Mouse (Mus musculus) layer of hippocampus, postnatal 36 days (tissue): ENCODE data around the gene Ptpn6. TPM values are rescaled to one million over a fixed set of nuclear protein-coding genes. Genes with fewer than 3 reads are reported as not detected.

Experiments
- DNase-seq, 2 experiments: peaks; one replicate each; pipeline ENCODE4 v3.0.0; 2022
- total RNA-seq, 2 experiments: library from RNA; stranded (reverse); gene quantifications; 2 replicates each; pipeline ENCODE4 v1.2.3; 2021

Ptpn6 gene
- total RNA-seq, 2 experiments from 2014 or later: 2.9 to 3.0 TPM

DNA sequence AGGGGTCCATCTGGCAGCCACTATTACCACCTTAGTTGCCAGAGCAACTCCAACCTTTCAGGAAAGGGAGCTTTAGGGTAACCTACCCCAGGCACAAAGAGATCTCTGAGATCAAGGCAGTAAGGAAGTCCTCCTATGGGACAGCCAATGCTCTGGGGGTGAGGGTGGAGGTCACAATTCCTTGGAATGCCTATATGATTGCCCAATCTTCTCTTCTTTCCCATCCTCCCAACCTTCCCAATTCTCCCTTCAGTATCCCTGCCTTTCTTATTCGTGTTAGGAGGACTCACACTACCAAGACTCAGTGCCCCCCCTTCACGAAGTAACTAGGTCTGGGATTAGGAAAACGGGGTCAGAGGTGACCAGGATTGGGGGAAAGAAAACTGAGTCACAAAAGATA, 16.8 kb upstream of the Ptpn6 start:
- no peak for DNase-seq

DNA sequence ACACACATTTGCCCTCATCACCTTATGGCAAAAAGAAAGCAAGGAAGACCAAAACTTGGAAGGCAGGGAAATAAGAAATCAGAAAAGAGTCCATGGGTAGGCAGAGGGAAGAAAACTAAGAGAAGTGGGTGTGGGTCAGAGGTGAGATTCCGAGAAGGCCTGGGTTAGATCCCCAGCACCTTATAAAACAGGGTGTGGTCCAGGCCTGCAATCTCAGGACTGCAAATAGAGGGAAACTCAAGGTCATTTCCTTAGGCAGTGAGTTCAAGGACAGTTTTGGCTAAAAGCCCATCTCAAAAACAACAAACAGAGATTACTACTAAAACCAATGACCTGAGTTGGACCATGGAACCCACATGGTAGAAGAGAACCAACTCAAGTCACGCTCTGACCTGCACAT, 15.3 kb upstream of the Ptpn6 start:
- DNase-seq: no peak

DNA sequence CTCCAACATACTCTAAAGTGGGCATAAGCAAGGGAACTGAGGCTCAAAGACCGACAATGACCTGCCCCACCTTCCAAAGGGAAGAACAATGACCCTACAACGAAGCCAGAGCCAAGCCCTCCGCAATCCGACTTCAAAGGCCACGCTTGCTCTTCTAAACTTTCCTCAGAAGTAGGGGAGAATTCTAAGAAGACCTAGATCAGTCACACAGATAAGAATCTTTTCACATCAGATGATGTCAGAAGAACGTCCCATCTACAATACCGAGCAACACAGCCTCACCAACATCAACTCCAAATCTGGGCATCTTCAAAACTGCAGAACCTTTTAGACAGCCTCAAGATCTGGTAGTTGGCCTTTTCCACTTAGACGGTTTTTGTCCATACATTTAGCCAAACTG, 11.9 kb upstream of the Ptpn6 start:
- DNase-seq: no peak

DNA sequence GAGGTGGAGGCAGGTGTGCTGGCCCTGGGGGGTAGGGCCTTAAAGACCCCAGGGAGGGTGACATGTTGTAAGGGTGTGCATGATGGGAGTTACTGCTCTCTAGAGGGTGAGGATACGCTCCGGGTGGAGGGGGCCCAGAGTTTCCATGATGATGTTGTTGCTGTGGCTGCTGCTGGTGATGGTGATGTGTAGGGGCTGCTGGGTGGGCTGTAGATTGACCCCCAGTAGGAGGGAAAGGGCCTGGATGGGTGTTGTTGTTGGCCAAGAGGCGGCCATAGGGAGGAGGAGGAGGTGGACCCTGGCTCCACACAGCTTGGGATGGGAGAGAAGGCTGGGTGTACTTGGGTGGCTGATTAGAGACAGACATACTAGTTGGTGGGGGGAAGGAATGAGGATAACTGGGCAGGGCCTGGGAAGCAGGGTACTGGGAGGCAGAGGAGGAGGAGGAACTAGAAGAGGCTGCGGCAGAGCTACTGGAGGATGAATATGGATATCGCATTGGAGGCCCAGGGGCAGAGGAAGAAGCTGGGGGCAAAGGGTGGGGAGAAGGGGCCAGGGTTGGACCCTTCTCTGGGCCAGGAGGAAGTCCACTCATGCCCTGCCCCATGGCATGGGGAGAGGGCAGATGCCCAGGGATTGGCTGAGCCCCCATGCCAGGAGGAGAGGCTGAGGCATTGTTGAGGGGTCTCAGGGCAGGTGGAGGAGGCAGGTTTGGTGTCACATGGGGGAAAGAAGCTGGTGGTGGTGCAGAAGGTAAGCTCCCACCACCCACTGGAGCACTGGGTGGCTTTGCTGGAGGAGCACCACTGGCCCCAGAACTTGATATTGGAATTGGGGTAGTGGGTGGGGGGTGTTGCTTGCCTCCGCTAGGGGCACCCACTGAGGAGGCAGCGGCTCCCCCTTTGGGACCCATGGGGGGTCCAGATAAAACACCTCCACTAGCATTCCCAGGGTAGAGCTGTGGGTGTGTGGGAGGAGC, 8.4 kb upstream of the Ptpn6 start:
- no peak for DNase-seq

DNA sequence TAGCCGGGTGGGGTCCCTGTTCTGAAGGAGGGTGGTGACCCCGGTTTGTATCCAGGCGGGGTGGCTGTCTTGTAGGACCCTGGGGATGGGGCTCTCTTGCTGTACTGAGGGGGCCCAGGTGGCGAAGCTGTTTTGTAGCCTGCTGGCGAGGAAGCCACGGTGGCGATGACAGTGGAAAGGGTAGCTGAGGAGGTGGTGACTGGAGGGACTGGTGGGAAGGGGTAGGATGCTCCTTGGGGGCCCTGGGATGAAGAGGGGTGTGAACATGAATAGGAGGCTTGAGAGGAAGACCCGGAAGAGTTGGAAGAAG, 7.7 kb upstream of the Ptpn6 start:
- peak in 1 of 2 experiments; percentile 46 for DNase-seq

DNA sequence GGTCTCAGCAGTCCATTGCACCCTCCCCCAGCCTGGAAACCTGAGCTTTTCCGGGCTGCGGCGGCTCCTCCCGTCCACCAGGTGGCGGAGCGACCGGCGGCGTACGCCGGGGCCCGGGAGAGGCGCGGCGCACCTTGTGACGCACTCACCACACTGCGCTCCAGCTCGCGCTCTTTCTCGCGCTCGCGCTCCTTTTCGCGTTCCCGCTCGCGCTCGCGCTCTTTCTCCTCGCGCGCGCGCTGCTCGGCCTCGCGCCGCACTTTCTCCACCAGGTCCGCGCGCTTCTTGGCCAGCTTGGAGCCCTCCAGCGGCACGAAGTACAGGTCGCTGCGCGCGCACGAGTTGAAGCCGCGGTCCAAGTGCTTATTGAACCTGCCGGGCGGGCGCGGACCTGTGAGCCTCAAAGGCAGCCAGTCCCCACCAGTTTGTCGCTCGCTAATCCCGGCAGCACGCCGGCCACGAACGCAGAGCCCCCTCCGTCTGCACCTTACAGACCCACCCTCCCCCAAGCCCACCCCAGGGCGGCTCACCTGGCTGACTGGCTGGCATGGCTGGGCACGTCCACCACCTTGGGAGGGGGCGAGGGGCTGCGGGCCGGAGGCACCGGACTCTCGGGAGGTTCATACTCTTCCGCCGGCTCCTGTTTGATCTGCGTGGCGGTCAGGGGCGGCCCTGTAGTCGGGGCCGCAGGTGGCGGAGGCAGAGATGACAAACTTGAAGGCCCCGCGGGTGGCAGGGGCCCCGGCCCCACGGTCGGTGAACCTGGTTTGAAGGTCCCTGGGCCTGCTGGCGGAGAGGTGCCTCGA, 7.2 kb upstream of the Ptpn6 start:
- DNase-seq: peak; percentile 92 to 93

DNA sequence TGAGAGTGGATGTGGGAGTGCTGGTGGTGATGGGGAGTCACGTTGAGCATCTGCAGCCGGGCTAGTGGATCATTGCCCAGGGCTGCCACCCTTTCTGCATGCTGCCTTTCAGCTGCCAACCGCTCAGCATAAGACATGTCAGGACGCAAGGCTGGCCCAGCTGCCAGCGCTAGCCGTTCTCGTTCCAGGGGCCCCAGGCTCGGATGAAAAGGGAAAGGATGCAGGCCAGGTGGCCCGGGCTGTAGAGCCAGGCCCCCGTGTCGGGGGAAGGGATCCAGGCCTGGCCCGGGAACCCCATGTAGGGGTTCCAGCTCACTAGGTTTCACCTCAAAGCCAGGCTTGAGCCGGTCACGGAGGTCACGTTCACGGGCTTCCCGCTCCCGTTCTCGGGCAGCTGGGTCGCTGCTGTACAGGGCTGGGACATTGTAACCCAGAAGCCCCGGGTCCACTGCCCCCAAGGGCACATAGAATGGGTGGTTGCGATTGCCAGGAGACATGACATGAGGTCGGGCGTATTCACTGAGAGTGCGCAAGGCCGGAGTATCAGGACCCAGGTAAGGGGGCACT, 6.3 kb upstream of the Ptpn6 start:
- DNase-seq: no peak

DNA sequence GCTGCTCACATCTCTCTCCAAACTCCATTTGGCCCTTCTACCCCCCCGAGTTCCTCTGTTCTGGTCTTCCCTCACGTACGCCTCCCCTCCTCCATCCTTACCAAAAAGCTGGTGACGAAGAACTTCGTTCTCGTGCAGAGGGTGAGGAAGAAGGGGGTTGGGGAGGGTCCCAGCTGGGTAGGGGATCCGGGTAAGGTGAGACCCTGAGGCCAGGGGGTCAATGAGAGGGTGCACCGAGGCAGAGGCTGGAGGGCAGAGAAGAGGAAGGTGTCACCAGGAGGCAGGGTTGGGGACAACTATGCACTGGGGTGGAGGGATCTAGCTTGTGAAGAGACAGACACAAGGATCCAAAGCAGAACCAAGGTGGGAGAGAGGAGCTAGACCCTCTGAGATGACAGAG, 5.1 kb upstream of the Ptpn6 start:
- no peak for DNase-seq

DNA sequence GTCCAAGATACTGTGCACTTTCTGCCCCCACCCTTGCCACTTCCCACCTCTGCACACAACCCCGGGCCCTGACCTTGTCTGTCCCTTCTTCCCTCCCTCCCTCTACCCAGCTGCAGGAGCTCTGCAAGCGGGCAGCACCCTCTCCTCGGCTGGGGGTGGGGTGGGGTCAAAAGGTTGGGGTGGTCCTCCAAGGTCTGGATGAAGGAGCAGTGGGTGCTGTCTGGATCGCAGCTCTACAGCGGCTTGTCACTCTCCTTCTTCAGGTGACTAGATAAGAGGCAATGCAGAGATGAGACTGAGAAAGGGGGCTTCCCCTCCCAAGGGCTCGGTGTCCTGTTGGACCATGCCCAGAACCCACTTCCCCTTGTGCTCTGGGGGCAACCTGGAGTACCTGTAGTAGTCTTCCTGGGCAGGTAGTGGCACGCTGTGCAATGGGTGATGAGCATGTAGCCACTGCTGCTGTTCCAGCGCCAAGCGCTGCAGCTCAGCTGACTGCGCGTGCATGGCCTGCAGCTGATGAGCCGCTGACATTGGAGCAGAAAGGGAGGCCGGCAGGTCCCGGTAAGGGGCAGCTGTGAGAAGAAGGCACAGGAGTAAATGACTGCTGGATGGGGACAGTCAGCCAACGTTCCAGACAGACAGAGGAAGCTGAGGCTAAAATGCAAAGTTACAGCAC, 4.5 kb upstream of the Ptpn6 start:
- no peak for DNase-seq

DNA sequence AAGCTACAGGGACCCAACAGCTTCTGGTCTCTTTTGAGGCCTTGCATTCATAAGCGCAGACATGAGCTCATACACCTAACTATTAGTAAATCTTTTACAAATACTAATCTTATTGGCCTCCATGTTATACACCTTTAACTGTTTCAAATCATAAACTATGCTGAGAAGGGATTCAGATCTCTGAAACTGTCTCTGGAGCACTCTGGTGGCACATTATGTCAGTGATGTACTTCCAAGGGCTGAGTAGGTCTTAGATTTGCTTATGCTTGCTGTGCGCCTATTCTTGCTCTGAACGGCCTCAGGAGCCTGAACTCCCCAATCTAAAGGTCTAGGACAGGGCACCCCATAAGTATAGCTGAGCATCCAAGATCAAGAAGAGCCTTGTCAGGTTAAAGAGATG, 3.3 kb upstream of the Ptpn6 start:
- DNase-seq: no peak

DNA sequence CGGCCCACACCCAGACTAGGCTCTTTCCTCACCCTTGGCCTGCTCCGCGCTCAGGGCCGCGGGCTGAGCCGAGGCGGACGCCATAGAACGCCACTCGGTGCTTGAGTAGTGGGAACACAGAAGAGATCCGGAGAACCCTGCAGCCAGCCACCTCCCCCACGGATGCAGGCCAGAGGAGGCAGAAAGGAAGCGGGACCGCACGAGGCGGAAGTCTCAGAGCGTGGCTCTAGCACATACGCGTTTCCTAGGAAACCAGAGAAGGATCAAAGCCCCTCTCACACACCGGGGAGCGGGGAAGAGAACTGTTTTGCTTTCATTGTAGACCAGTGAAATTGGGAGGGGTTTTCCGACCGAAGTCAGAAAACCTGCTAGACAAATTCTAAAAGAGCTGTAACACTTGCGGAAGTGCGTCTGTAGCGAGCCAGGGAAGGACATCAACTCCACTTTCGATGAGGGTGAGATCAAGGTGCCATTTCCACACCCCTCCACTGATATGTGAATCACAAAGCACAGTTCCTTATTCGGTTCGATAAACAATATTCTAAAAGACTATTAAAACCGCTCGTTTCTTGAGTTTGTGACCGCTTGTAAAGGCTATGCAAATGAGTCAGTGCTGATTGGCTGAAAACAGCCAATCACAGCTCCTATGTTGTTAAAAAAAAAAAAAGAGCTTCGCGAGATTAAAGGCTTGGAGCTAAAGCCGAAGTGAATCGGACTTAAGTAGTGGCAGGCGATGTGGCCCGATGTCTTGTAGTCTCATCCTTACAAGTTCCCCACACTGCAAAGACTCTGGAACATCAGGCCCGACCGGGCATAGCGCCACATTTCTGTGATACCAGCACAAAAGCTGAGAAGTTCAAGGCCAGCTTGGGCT, 2.6 kb upstream of the Ptpn6 start, which contains the start of gene Grcc10:
TSS of gene Grcc10 (minus strand) at position 487 of the 874 bp plus-strand sequence.
- peak; percentile 87 to 91 for DNase-seq

DNA sequence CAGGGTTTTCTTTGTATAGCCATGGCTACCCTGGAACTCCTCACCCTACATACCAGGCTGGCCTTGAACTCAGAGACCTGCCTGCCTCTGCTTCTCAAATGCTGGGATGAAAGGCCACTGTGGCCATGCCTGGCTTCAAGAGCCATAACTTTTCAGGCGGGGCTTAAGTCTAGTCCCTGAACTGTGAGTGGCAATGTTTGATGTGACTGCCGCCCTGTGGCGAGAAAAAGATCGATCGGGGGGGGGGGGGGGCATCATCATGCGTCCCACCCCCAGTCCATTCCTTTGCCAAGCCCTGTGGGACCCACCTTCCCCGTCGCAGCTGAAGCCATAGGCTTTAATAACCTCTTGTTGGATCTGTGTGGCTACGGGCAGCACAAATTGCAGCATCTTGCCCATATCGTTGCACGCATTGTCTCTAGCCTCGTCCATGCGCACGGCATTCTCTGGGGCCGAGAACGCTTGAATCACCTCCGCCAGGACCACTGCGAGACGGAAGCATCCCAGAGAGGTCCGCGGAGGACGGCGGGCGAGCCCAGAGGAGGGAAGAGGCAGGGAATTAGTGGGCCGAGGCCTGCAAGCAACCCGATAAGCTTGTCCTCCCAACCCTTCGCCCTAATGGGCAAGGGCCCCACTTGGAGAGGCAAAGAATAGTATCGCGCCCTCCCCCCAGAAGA, 1.8 kb upstream of the Ptpn6 start:
- no peak for DNase-seq

DNA sequence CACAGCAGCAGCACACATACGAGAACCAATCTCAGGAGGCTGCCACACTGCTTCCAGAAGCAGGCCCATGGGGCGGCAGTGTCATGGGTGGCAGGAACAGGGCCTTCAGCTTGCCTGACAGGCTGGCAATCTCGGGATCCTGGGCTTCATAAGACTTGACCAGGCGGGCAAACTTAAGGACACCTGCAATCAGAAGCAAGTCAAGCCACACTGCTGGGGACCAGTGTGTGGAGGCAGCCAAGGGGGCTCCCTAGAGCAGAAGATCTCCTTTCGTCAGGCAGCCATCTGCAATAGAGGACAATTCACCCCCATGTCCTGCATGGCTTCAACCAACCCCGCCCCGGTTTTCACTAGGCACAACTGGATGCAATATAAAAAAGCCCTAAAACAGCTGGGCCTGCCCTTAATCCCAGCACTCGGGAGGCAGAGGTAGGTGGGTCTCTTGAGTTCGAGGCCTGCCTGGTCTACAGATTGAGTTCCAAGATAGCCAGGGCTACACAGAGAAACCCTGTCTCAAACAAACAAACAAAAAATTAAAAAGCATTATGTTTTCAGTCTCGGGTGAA, 800 bp upstream of the Ptpn6 start:
- no peak for DNase-seq

DNA sequence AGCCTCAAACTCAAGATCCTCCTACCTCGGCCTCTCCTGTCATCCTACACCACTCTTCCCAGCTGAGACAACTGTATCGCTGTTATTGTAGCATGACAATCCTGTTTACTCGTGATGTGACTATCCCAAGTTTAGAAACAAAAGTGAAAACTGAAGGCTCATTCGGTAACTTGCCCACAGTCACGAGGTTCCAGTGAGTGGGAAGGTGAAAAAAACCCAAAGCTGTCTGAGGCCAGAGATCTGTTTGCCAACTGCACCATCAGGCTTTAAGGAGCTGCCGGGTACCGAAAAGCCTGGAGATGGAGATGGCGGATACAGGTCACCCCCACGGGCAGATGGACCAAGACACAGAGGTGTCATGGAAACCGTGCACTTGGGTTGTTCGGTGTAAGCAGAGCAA, 1.5 kb downstream of the Ptpn6 start:
- DNase-seq: no peak

DNA sequence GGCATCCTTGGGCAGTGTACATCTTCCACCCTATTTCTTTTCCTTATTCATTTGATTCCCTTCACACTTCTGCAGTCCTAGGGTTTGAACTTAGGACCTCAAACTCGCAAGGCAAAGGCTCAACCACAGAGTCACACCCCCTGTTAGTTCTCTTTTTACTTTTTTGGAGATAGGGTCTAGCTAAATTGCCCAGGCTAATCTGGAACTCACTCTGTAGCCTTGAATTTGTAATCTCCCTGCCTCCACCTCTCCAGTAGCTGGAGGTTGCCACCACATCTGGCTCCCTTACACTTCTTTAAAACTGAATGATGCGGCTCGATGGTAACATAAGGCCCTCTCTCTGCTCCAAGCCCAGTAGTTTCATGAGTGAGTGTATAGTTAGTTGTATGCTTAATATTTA, 4.1 kb downstream of the Ptpn6 start:
- DNase-seq: no peak

DNA sequence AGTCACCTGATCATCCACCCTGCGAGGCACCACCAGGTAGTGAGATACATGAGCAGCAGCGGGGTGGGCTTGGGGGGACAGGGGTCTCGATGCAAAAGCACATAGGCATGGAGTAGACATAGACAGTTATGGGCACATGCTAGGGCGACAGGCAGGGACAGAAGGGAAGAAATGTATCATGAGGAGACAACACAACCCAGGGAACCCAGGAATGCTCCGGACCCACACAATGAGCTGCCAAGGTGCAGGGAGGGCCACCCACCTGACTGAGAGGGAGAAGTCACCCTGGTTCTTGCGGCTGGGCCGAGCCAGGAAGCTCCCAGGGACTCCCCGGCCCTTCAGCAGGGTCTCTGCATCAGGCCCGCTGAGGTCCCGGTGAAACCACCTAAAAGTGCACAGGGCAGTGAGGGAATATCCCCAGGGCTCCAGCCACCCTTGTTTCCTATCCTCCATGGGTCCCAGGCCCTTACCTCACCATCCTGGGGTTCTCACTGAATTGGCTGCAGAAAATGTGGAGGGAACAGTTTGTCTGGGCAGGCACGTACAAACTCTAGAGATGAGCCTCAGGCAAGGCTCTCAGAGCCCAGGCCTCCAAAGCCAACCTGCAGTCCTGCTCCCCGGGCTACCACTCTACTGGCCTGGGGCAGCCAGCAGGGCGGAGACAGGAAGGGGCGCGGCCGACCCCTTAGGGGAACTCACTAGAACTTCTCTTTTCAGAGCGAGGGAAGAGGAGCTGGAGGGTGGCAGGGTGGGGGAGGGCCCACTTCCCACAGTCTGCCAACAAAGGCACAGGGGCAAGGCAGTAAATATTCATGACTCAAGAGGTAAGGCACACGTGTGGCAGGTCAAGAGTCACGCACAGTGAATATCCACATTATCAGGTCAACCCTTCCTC, 5.8 kb downstream of the Ptpn6 start:
- DNase-seq: no peak

DNA sequence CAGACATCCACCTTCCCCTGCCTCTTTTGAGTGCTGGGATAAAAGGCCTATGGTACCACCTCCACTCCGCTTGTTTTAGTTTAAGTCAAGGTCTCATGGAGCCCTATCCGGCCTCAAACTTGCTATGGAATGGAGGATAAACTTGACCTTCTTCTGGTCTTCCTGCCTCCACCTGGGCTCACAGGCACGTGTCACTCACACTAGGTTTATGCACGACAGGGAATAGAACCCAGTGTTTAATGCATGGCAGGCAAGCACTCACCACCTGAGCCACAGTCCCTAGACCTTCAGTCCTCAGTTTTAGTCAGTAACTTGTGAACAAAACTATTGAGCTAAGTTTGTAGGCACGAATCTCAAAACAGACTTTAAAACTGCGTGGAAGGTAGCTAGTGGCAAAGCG, 7.5 kb downstream of the Ptpn6 start:
- DNase-seq: no peak

DNA sequence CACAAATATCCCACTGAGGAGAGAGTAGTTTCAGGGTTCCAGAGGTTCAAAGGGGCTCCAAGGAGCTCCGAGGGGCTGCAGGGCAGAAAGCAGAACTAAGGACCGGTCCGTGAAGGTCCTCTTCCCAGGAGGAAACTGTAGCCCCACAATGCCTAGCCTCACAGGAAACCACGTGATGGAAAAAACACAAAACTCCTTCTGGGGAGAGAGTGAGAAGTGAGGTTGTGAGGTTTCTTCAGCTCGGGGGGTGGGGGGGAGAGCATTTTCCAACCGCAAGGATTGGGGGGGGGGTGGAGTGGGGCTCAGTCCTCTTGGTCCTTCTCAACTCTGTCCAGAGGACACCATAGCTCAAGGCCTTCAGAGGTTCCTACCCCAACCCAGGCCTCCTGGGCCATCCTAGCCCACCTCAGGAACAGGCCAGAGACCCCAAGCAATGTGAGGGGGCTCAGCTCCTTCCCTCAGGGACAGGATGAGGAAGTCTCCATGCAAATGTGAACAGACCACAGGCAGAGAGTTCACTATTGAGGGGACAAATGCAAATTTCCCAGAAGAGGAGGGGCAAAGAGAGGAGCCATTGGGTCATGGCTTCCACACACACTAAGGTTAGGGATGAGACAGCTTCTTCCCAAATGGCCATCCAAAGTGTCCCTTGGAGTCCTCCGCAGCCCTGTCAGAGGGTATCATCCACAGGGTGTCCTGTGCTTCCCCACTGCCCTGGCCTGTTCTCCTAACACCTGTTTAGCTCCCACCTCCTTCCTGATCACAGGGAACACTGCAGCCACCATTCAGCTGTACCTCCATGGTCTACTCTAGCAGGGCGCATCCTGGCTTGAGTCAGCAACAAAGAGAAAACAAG, 8.4 kb downstream of the Ptpn6 start:
- DNase-seq: no peak

DNA sequence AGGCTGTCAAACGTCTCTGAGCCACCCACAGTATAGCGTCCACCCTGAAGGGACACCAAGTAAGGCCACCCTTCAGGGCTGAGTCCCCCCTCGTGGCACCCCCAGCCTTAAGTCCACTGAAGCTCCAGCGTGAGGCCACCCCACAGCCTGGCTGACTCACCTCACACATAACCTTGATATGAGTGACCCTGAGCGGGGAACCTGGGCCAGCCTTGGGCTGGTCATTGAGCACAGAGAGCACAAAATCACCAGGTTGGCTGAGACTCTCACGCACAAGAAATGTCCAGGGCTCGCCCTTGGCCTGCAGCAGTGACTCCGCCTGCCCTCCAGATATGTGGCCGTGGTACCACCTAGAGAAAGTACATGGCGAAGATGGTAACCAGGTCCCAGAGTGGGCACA, 9.9 kb downstream of the Ptpn6 start:
- DNase-seq: no peak
